Comparison of ENCODE assay signal across 25 mouse cellular contexts in the genomic region with DNA sequence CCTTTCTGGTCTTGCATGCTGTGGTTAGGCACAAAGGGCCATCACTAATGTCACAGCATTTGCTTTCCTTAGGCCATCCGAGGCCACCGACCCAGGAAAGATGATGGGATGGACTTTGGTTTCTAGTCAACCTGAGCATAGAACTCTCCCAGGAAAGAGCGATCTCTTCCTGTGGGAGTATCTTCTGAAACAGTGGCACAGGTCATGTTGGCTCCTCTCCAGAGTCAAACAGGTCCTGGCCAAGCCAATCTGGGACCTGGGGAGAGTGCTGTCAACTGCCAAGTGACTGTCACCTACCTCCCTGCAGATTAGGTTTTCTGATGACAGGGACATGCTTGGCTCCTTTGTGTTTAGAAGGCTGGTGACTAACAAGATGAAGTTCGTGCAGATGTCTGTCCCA. TPM values are rescaled to one million over a fixed set of nuclear protein-coding genes. Genes with fewer than 3 reads are reported as not detected.
DNase-seq lines count a peak whose midpoint lies in the region; ATAC-seq and TF ChIP-seq lines count a peak whose summit lies in the region.
"Had no signal": no experiment of that assay in that cellular context is flagged by ENCODE, and none has a peak within 500 bp of the region (broad histone marks: within the 10 kb centered on the region; RNA-seq: fewer than 3 reads in every experiment).

No protein-coding gene starts in this region.

- DNase-seq in gastrocnemius, adult 2 months, result peak; percentile 10
- DNase-seq in gastrocnemius, postnatal 10 days, result no peak
- DNase-seq in liver, postnatal 0 days, result no peak
- DNase-seq in liver, embryonic 11.5 days (ENCODE audit: low spot score), result no peak
- DNase-seq: adrenal gland, postnatal 14 days; cerebellum, adult 11 months; cerebellum, adult 2 months; cerebellum, adult 9-11 months; cerebellum, postnatal 25 days; forebrain, postnatal 0 days; gastrocnemius, postnatal 36 days; heart, adult 2 months had no signal

- no peak overlapping the region for H3K27ac ChIP-seq in gastrocnemius, adult 2 months
- no peak overlapping the region for H3K27ac ChIP-seq in liver, postnatal 0 days (ENCODE audit: low read depth)
- no peak overlapping the region for H3K27ac ChIP-seq in liver, embryonic 11.5 days (ENCODE audit: low read depth, low read length)
- peak overlapping the region; percentile 78 for H3K27ac ChIP-seq in intestine, embryonic 16.5 days (ENCODE audit: low read length)
- H3K27ac ChIP-seq in stomach, embryonic 15.5 days, result peak overlapping the region; percentile 28; the same call in 1 of the 2 replicates
- H3K27ac ChIP-seq in neural tube, embryonic 15.5 days (replicated peaks), result no peak overlapping the region
- H3K27ac ChIP-seq: embryonic facial prominence, embryonic 12.5 days; embryonic facial prominence, embryonic 15.5 days; heart, adult 2 months; hindbrain, embryonic 12.5 days; hindbrain, embryonic 15.5 days had no signal

- 74% methylated on average over 4 of the region's 4 CpGs for WGBS in liver, postnatal 0 days (ENCODE audit: insufficient replicate concordance)
- 84% methylated on average over 4 of the region's 4 CpGs for WGBS in liver, embryonic 11.5 days
- 81% methylated on average over 4 of the region's 4 CpGs for WGBS in intestine, embryonic 16.5 days
- WGBS in stomach, embryonic 15.5 days, result 77% methylated on average over 4 of the region's 4 CpGs
- WGBS in neural tube, embryonic 15.5 days, result 83% methylated on average over 4 of the region's 4 CpGs

- no peak overlapping the region for H3K4me2 ChIP-seq in liver, postnatal 0 days (ENCODE audit: low read depth, low read length)
- H3K4me2 ChIP-seq in liver, embryonic 11.5 days, result no peak overlapping the region
- H3K4me2 ChIP-seq in intestine, embryonic 16.5 days (ENCODE audit: low read depth, low read length), result no peak overlapping the region
- H3K4me2 ChIP-seq in stomach, embryonic 15.5 days, result no peak overlapping the region
- no peak overlapping the region for H3K4me2 ChIP-seq in neural tube, embryonic 15.5 days
- H3K4me2 ChIP-seq: embryonic facial prominence, embryonic 12.5 days; embryonic facial prominence, embryonic 15.5 days; heart, embryonic 11.5 days; hindbrain, embryonic 12.5 days; hindbrain, embryonic 15.5 days had no signal

- TF ChIP-seq CTCF in gastrocnemius, adult 2 months (IDR thresholded peaks at IDR 0.05), result no peak
- no peak for TF ChIP-seq CTCF in liver, postnatal 0 days (IDR thresholded peaks at IDR 0.05; ENCODE audit: low read depth)

- no peaks in the 10 kb centered on the region for H3K27me3 ChIP-seq in liver, postnatal 0 days (ENCODE audit: insufficient read depth, low read length)
- no peaks in the 10 kb centered on the region for H3K27me3 ChIP-seq in liver, embryonic 11.5 days (replicated peaks; ENCODE audit: control insufficient read depth, insufficient read depth, low read length)
- H3K27me3 ChIP-seq in intestine, embryonic 16.5 days (replicated peaks; ENCODE audit: control insufficient read depth, insufficient read depth, low read length), result no peaks in the 10 kb centered on the region
- H3K27me3 ChIP-seq in stomach, embryonic 15.5 days (replicated peaks), result no peaks in the 10 kb centered on the region
- H3K27me3 ChIP-seq in neural tube, embryonic 15.5 days (replicated peaks), result no peaks in the 10 kb centered on the region
- H3K27me3 ChIP-seq: embryonic facial prominence, embryonic 12.5 days; embryonic facial prominence, embryonic 15.5 days; hindbrain, embryonic 12.5 days; hindbrain, embryonic 15.5 days; Patski had no signal

- TF ChIP-seq EP300 in liver, postnatal 0 days (IDR thresholded peaks at IDR 0.05; ENCODE audit: low read depth), result no peak

- H3K9ac ChIP-seq in liver, postnatal 0 days (replicated peaks), result no peak overlapping the region
- no peak overlapping the region for H3K9ac ChIP-seq in liver, embryonic 11.5 days (ENCODE audit: low read depth, low read length)
- H3K9ac ChIP-seq in intestine, embryonic 16.5 days (ENCODE audit: low read depth, low read length), result no peak overlapping the region
- no peak overlapping the region for H3K9ac ChIP-seq in stomach, embryonic 15.5 days
- H3K9ac ChIP-seq in neural tube, embryonic 15.5 days (replicated peaks), result no peak overlapping the region
- H3K9ac ChIP-seq: embryonic facial prominence, embryonic 12.5 days; embryonic facial prominence, embryonic 15.5 days; forebrain, postnatal 0 days; hindbrain, embryonic 12.5 days; hindbrain, embryonic 15.5 days had no signal

- H3K36me3 ChIP-seq in liver, postnatal 0 days (replicated peaks; ENCODE audit: insufficient read depth, low read length), result no peaks in the 10 kb centered on the region
- H3K36me3 ChIP-seq in liver, embryonic 11.5 days (ENCODE audit: control insufficient read depth, insufficient read depth, low read length), result 0 out of 2 replicates have a peak, but pooled peaks cover 4% of the 10 kb centered on the region
- H3K36me3 ChIP-seq in intestine, embryonic 16.5 days (ENCODE audit: control insufficient read depth, insufficient read depth, low read length), result peaks cover 5% of the 10 kb centered on the region; the same call in 1 of the 2 replicates
- peaks cover 16% of the 10 kb centered on the region; the same call in 1 of the 2 replicates for H3K36me3 ChIP-seq in stomach, embryonic 15.5 days
- no peaks in the 10 kb centered on the region for H3K36me3 ChIP-seq in neural tube, embryonic 15.5 days
- H3K36me3 ChIP-seq: G1E; hindbrain, embryonic 12.5 days; hindbrain, embryonic 15.5 days had no signal

- no peak overlapping the region for H3K4me3 ChIP-seq in gastrocnemius, adult 2 months
- H3K4me3 ChIP-seq in liver, postnatal 0 days (ENCODE audit: low read depth, low read length), result no peak overlapping the region
- H3K4me3 ChIP-seq in liver, embryonic 11.5 days (ENCODE audit: low read depth, low read length), result no peak overlapping the region
- no peak overlapping the region for H3K4me3 ChIP-seq in intestine, embryonic 16.5 days (ENCODE audit: low read length)
- no peak overlapping the region for H3K4me3 ChIP-seq in stomach, embryonic 15.5 days (replicated peaks)
- no peak overlapping the region for H3K4me3 ChIP-seq in neural tube, embryonic 15.5 days (replicated peaks)
- H3K4me3 ChIP-seq: embryonic facial prominence, embryonic 12.5 days; embryonic facial prominence, embryonic 15.5 days; heart, adult 2 months; hindbrain, embryonic 12.5 days; hindbrain, embryonic 15.5 days had no signal

- H3K9me3 ChIP-seq in liver, postnatal 0 days (ENCODE audit: low read length), result no peaks in the 10 kb centered on the region
- no peaks in the 10 kb centered on the region for H3K9me3 ChIP-seq in liver, embryonic 11.5 days (ENCODE audit: control insufficient read depth, low read length)
- no peaks in the 10 kb centered on the region for H3K9me3 ChIP-seq in intestine, embryonic 16.5 days (ENCODE audit: control insufficient read depth, low read length)
- H3K9me3 ChIP-seq in stomach, embryonic 15.5 days, result no peaks in the 10 kb centered on the region
- no peaks in the 10 kb centered on the region for H3K9me3 ChIP-seq in neural tube, embryonic 15.5 days (replicated peaks)
- H3K9me3 ChIP-seq: embryonic facial prominence, embryonic 12.5 days; embryonic facial prominence, embryonic 15.5 days; hindbrain, embryonic 12.5 days; hindbrain, embryonic 15.5 days had no signal

- ATAC-seq in liver, postnatal 0 days, result peak; percentile 23; the same call in 1 of the 2 replicates
- ATAC-seq in liver, embryonic 11.5 days (replicated peaks; ENCODE audit: low FRiP score), result no peak
- peak; percentile 21 for ATAC-seq in intestine, embryonic 16.5 days
- no peak for ATAC-seq in stomach, embryonic 15.5 days (ENCODE audit: insufficient read depth, low FRiP score, low read depth)
- no peak for ATAC-seq in megakaryocyte-erythroid progenitor cell, adult 5-6 weeks (replicated peaks; ENCODE audit: low FRiP score, low TSS enrichment, poor library complexity, severe bottlenecking)
- ATAC-seq in neural tube, embryonic 15.5 days (ENCODE audit: low FRiP score), result no peak
- ATAC-seq: forebrain, embryonic 14.5 days; forebrain, postnatal 0 days; Patski had no signal

- intact Hi-C loops in gastrocnemius, adult 2 months (cut with DNase I), result no loop called here

- H3K4me1 ChIP-seq in liver, postnatal 0 days (ENCODE audit: insufficient read depth), result peaks cover 9% of the 10 kb centered on the region; the same call in 1 of the 2 replicates
- H3K4me1 ChIP-seq in liver, embryonic 11.5 days (replicated peaks; ENCODE audit: control insufficient read depth, insufficient read depth, low read length), result no peaks in the 10 kb centered on the region
- H3K4me1 ChIP-seq in intestine, embryonic 16.5 days (ENCODE audit: control insufficient read depth, insufficient read depth, low read length), result peaks cover 40% of the 10 kb centered on the region
- H3K4me1 ChIP-seq in stomach, embryonic 15.5 days, result peaks cover 21% of the 10 kb centered on the region; the same call in 1 of the 2 replicates
- H3K4me1 ChIP-seq in neural tube, embryonic 15.5 days, result peaks cover 14% of the 10 kb centered on the region

RNA-seq across cellular contexts. Expression of gene Tgfbi, which starts 20.8 kb away (rescaled TPM):
- total RNA-seq in gastrocnemius, adult 2 months (2021), result 10 to 100 TPM; 13.0 to 24.8 TPM
- 10 to 100 TPM; 61.2 to 76.3 TPM for total RNA-seq in gastrocnemius, postnatal 10 days (2021)
- 24.9 and 26.8 TPM in 2 replicates for polyA plus RNA-seq in liver, postnatal 0 days (2015; fragmentation: Nextera tagmentation; extraction: Ambion mirVana)
- polyA plus RNA-seq in liver, embryonic 11.5 days (2014; fragmentation: Nextera tagmentation; extraction: Ambion mirVana), result 27.6 and 28.2 TPM in 2 replicates
- 122 and 124 TPM in 2 replicates for polyA plus RNA-seq in intestine, embryonic 16.5 days (2015; fragmentation: Nextera tagmentation; extraction: Ambion mirVana)
- 158 and 165 TPM in 2 replicates for polyA plus RNA-seq in stomach, embryonic 15.5 days (2015; fragmentation: Nextera tagmentation; extraction: Ambion mirVana)
- 0.28 TPM in 1 of 2 replicates, not detected in the other for total RNA-seq in megakaryocyte-erythroid progenitor cell, adult 5-6 weeks (2014; fragmentation: Nextera tagmentation)
- 0.72 and 1.5 TPM in 2 replicates for total RNA-seq in megakaryocyte-erythroid progenitor cell, adult 5-6 weeks (2017)
- 7.7 and 26.4 TPM in 2 replicates for polyA plus RNA-seq in neural tube, embryonic 15.5 days (2015; fragmentation: Nextera tagmentation; extraction: Ambion mirVana)
- total RNA-seq: CH12.LX, G1E had no signal

Comparison
In these comparisons a context has a peak if more than half of its experiments do, and no peak if none do; other contexts are left out.
1. ATAC-seq: peak in liver, postnatal 0 days (single experiment) and intestine, embryonic 16.5 days (single experiment); none in liver, embryonic 11.5 days (single experiment), stomach, embryonic 15.5 days (single experiment), megakaryocyte-erythroid progenitor cell, adult 5-6 weeks (single experiment) and neural tube, embryonic 15.5 days (single experiment).
2. H3K27ac ChIP-seq: peak in intestine, embryonic 16.5 days (single experiment) and stomach, embryonic 15.5 days (single experiment); none in gastrocnemius, adult 2 months (single experiment), liver, postnatal 0 days (single experiment), liver, embryonic 11.5 days (single experiment) and neural tube, embryonic 15.5 days (single experiment).